Mouse (Mus musculus): ENCODE results near the gene Borcs7. TPM values are rescaled to one million over a fixed set of nuclear protein-coding genes. Genes with fewer than 3 reads are reported as not detected.

Borcs7 gene
- polyA plus RNA-seq, 1 experiment from 2014 or later: 12.5 TPM

DNA sequence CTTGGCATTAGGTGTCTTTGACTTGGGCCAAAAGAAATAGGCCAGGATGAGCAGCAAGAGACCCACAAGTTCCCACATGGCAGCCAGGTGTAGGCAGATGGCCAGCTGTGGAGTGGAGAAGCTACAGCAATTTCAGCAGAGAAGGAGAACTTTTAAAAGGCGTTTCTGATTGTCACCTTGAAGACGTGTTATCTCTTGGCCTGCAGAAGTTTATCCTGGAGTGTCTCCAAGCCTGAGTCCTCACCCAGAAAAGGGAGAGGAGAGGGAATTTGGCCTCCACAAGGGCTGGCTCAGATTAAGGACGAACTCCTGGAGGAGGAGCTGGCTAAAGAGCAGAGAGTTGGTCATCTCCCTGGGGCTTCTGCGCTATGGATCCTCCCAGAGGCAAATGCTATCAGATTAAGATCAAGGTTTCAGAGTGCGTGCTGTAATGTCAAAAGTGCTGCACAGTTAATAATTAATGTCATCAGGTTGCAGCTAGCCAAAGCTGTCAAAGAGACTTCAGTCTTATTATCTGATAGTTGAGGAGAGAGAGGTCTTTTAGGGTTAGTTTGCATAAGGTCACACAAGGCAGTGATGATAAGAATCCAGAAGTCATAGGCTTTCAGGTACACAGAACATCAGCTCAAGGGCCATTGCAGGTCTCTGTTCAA, 16.8 kb upstream of the Borcs7 start, which contains the start of gene Cyp17a1:
Gene Cyp17a1, minus strand, starts transcription at position 407 of the 653 bp plus-strand sequence.
- H3K27me3 ChIP-seq (replicated peaks; ENCODE audit: control insufficient read depth, insufficient read depth, low read length): no peaks in the 10 kb centered on the region
- no peaks in the 10 kb centered on the region for H3K36me3 ChIP-seq (ENCODE audit: control insufficient read depth, insufficient read depth, low read length)
- ATAC-seq: no peak
- 76% methylated on average over 5 of the region's 5 CpGs for WGBS
- no peak within 1 kb of the TSS for H3K27ac ChIP-seq (ENCODE audit: low read depth, low read length)
- no peak within 1 kb of the TSS for H3K4me3 ChIP-seq (ENCODE audit: low read depth, low read length)
- no peak within 1 kb of the TSS for H3K4me2 ChIP-seq (ENCODE audit: low read length)
- H3K9ac ChIP-seq (ENCODE audit: low read length): no peak within 1 kb of the TSS
- no peak for DNase-seq (ENCODE audit: low spot score)
- no peaks in the 10 kb centered on the region for H3K4me1 ChIP-seq (ENCODE audit: control insufficient read depth, insufficient read depth, low read length)
- H3K9me3 ChIP-seq (replicated peaks; ENCODE audit: control insufficient read depth, low read length): no peaks in the 10 kb centered on the region

DNA sequence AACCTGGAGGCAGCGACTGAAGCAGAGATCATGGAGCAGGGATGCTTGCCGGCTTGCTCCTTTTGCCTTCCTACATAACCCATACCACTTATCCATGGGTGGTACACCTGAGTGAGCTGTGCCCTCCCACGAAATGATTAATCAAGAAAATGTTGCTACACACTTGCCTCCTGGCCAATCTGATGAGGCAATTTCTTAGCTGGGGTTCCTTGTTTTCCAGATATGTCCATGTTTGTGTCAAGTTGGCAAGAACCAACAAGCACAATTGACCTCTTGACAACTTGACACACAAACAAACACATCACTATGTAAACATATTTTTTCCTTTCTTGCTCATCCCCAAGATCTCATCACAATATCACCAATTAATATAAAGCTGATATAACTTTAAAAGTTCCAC, 14.1 kb upstream of the Borcs7 start:
- ATAC-seq (no peak), DNase-seq (ENCODE audit: low spot score) (no peak)
- Histone ChIP-seq H3K36me3 (ENCODE audit: control insufficient read depth, insufficient read depth, low read length) (no peaks in the 10 kb centered on the region), H3K9ac (ENCODE audit: low read length) (no peak overlapping the region), H3K4me2 (ENCODE audit: low read length) (no peak overlapping the region), H3K27me3 (replicated peaks; ENCODE audit: control insufficient read depth, insufficient read depth, low read length) (no peaks in the 10 kb centered on the region), H3K9me3 (replicated peaks; ENCODE audit: control insufficient read depth, low read length) (no peaks in the 10 kb centered on the region), H3K4me3 (ENCODE audit: low read depth, low read length) (no peak overlapping the region), H3K4me1 (ENCODE audit: control insufficient read depth, insufficient read depth, low read length) (no peaks in the 10 kb centered on the region), H3K27ac (ENCODE audit: low read depth, low read length) (no peak overlapping the region)
- WGBS: 79% methylated on average over 3 of the region's 3 CpGs

DNA sequence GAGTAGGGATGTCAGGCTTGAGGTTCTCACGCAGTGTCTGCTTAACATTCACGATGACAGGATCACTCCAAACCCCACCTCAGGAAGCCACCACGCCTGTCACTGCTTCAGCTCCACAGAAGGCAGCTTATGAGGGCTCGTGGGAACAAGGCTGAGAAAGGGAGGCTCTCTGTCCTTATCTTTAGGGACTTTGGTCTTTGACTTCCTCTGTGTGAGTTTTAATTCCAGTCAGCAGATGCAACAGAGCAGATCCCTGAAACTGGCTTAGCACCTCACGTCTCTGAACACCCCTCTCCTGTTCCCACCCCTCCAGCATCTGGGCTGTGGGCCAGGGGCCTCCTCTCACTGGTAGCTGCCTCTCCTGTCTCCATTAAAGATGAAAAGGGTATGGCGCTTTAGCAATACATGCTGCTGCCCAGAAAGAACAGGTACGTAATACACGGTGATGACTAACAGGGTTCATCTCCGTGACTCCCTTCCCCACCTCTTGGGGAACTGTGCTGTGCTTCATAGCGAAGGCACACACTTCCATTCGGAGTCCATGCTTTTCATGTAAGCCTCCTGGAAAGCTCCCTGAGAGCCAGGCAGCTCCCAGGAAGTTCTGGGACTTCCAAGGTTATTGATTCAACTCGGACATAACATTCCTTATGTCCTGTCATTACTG, 9.9 kb upstream of the Borcs7 start:
- H3K4me3 ChIP-seq (ENCODE audit: low read depth, low read length): no peak overlapping the region
- no peaks in the 10 kb centered on the region for H3K36me3 ChIP-seq (ENCODE audit: control insufficient read depth, insufficient read depth, low read length)
- no peak overlapping the region for H3K4me2 ChIP-seq (ENCODE audit: low read length)
- no peaks in the 10 kb centered on the region for H3K27me3 ChIP-seq (replicated peaks; ENCODE audit: control insufficient read depth, insufficient read depth, low read length)
- 74% methylated on average over 12 of the region's 12 CpGs for WGBS
- H3K4me1 ChIP-seq (ENCODE audit: control insufficient read depth, insufficient read depth, low read length): no peaks in the 10 kb centered on the region
- H3K9ac ChIP-seq (ENCODE audit: low read length): no peak overlapping the region
- H3K9me3 ChIP-seq (replicated peaks; ENCODE audit: control insufficient read depth, low read length): no peaks in the 10 kb centered on the region
- ATAC-seq (no peak), DNase-seq (ENCODE audit: low spot score) (no peak)
- H3K27ac ChIP-seq (ENCODE audit: low read depth, low read length): no peak overlapping the region

DNA sequence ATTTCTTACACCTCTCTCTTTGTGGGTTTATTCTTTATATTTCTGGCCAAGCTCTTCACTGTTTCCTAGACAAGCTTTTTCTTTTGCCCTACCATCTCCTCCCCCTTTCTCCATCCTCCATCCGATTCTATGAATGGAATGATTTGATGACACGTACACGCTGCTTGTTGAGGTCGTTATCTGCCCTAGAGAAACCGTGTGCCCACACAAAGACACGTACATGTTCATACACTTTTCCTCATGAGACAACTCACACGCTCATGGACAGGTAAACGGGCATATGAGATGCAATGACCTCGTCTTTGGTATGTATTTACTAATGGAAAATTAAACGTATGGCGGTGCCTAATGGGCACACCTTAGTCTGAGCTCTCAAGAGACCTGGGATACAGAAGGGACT, 681 bp downstream of the Borcs7 start:
- H3K4me1 ChIP-seq (ENCODE audit: control insufficient read depth, insufficient read depth, low read length): peaks cover 6% of the 10 kb centered on the region; the same call in 1 of the 2 replicates
- 73% methylated on average over 11 of the region's 11 CpGs for WGBS
- H3K4me3 ChIP-seq (ENCODE audit: low read depth, low read length): peak overlapping the region; percentile 65
- H3K9me3 ChIP-seq (replicated peaks; ENCODE audit: control insufficient read depth, low read length): no peaks in the 10 kb centered on the region
- peak overlapping the region; percentile 74 for H3K27ac ChIP-seq (ENCODE audit: low read depth, low read length)
- DNase-seq (ENCODE audit: low spot score) (peak; percentile 12), ATAC-seq (peak; percentile 33)
- H3K27me3 ChIP-seq (replicated peaks; ENCODE audit: control insufficient read depth, insufficient read depth, low read length): no peaks in the 10 kb centered on the region
- H3K36me3 ChIP-seq (ENCODE audit: control insufficient read depth, insufficient read depth, low read length): 0 out of 2 replicates have a peak, but pooled peaks cover 3% of the 10 kb centered on the region
- H3K9ac ChIP-seq (ENCODE audit: low read length): peak overlapping the region; percentile 87
- peak overlapping the region; percentile 60 for H3K4me2 ChIP-seq (ENCODE audit: low read length)

DNA sequence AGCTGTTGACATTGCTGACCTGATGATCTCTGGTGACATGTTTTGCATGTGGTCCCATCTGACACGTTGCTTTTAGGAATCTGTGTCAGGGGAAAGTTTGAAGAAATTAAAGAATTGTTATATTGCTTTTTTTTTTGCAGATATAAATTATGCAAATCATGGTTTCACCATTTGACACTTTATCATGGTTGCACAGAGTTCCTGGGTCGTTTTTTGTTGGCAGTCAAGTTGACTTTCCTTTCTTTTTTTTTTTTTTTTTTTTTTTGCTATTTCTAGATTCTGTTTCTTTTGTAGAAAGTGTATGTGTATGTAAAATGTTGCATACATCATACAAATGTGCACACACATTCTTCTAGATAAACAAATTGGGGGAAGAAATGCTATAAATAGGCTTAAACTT, 1.4 kb downstream of the Borcs7 start:
- Histone ChIP-seq H3K4me3 (ENCODE audit: low read depth, low read length) (no peak overlapping the region), H3K9ac (ENCODE audit: low read length) (no peak overlapping the region), H3K9me3 (replicated peaks; ENCODE audit: control insufficient read depth, low read length) (no peaks in the 10 kb centered on the region), H3K4me2 (ENCODE audit: low read length) (no peak overlapping the region), H3K36me3 (ENCODE audit: control insufficient read depth, insufficient read depth, low read length) (0 out of 2 replicates have a peak, but pooled peaks cover 3% of the 10 kb centered on the region), H3K4me1 (ENCODE audit: control insufficient read depth, insufficient read depth, low read length) (peaks cover 6% of the 10 kb centered on the region; the same call in 1 of the 2 replicates), H3K27me3 (replicated peaks; ENCODE audit: control insufficient read depth, insufficient read depth, low read length) (no peaks in the 10 kb centered on the region), H3K27ac (ENCODE audit: low read depth, low read length) (no peak overlapping the region)
- 84% methylated on average over 2 of the region's 2 CpGs for WGBS
- no peak for ATAC-seq
- DNase-seq (ENCODE audit: low spot score): no peak

DNA sequence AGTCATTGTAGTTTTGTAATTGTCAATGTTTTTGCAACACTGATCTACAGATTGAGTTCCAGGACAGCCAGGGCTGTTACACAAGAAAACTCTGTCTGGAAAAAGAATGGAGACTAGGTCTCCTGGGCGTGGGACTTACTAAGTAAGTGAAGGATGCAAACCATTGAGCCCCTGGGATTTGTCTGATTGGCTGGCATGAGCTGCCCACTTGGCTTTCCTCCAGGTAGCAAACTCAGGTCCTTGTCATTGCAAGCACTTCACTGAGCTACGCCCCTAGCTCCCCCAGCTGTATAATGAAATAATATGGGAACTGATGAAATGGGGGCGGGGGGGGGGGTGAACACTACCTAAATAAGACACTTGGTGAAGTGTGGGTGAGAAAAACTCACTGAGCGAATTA, 3.4 kb downstream of the Borcs7 start:
- 87% methylated on average over 4 of the region's 4 CpGs for WGBS
- Histone ChIP-seq H3K27ac (ENCODE audit: low read depth, low read length) (no peak overlapping the region), H3K9me3 (replicated peaks; ENCODE audit: control insufficient read depth, low read length) (no peaks in the 10 kb centered on the region), H3K4me1 (ENCODE audit: control insufficient read depth, insufficient read depth, low read length) (peaks cover 6% of the 10 kb centered on the region; the same call in 1 of the 2 replicates), H3K36me3 (ENCODE audit: control insufficient read depth, insufficient read depth, low read length) (0 out of 2 replicates have a peak, but pooled peaks cover 6% of the 10 kb centered on the region), H3K4me3 (ENCODE audit: low read depth, low read length) (no peak overlapping the region), H3K9ac (ENCODE audit: low read length) (no peak overlapping the region), H3K27me3 (replicated peaks; ENCODE audit: control insufficient read depth, insufficient read depth, low read length) (no peaks in the 10 kb centered on the region), H3K4me2 (ENCODE audit: low read length) (no peak overlapping the region)
- ATAC-seq: no peak
- DNase-seq (ENCODE audit: low spot score): no peak

DNA sequence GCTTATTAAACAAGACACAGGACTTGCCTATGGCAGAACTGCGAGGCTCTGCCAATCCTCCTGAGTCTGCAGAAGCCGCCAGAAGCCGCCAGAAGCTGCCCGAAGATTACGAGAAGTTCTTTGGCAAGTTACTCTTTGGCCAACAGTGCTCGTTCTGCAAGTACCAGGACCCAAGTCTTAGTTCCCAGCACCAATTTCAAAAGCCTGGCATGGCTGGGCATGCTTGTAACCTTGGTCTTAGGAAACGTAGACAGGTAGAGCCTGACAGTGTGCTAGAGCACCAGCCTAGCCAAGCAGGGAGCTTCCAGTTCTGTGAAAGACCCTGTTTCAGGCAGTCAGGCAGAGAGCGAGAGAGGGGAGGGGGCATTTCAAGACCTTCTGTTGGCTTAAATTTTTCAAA, 6.8 kb downstream of the Borcs7 start:
- H3K36me3 ChIP-seq (ENCODE audit: control insufficient read depth, insufficient read depth, low read length): 0 out of 2 replicates have a peak, but pooled peaks cover 6% of the 10 kb centered on the region
- no peak overlapping the region for H3K9ac ChIP-seq (ENCODE audit: low read length)
- DNase-seq (ENCODE audit: low spot score) (no peak), ATAC-seq (no peak)
- no peak overlapping the region for H3K4me2 ChIP-seq (ENCODE audit: low read length)
- H3K27ac ChIP-seq (ENCODE audit: low read depth, low read length): no peak overlapping the region
- H3K9me3 ChIP-seq (replicated peaks; ENCODE audit: control insufficient read depth, low read length): no peaks in the 10 kb centered on the region
- no peaks in the 10 kb centered on the region for H3K4me1 ChIP-seq (ENCODE audit: control insufficient read depth, insufficient read depth, low read length)
- no peaks in the 10 kb centered on the region for H3K27me3 ChIP-seq (replicated peaks; ENCODE audit: control insufficient read depth, insufficient read depth, low read length)
- 88% methylated on average over 8 of the region's 8 CpGs for WGBS
- no peak overlapping the region for H3K4me3 ChIP-seq (ENCODE audit: low read depth, low read length)

DNA sequence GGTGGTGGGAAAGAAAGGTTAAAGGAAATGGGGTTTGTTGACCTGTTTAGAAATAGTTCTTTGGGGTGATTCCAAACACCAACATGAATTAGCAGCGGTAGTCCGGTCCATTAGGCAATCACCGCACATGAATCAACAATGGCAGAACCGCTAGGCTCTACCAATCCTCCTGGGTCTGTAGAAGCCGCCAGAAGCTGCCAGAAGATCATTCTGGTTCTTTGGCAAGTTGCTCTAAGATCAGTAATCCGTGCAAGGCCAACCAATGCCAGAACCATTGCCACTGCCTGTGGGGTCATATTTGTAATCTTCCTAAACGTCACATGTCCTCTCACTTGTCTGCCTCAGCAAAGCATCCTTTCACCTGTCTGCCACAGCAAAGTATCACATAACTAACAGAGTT, 7.2 kb downstream of the Borcs7 start:
- DNase-seq (ENCODE audit: low spot score): no peak
- 86% methylated on average over 7 of the region's 7 CpGs for WGBS
- no peak for ATAC-seq

More for the DNA sequence above, 7.2 kb downstream of the Borcs7 start:
- no peaks in the 10 kb centered on the region for H3K4me1 ChIP-seq (ENCODE audit: control insufficient read depth, insufficient read depth, low read length)
- H3K4me2 ChIP-seq (ENCODE audit: low read length): no peak overlapping the region
- no peaks in the 10 kb centered on the region for H3K27me3 ChIP-seq (replicated peaks; ENCODE audit: control insufficient read depth, insufficient read depth, low read length)
- H3K36me3 ChIP-seq (ENCODE audit: control insufficient read depth, insufficient read depth, low read length): 0 out of 2 replicates have a peak, but pooled peaks cover 6% of the 10 kb centered on the region
- H3K9me3 ChIP-seq (replicated peaks; ENCODE audit: control insufficient read depth, low read length): no peaks in the 10 kb centered on the region
- H3K9ac ChIP-seq (ENCODE audit: low read length): no peak overlapping the region
- H3K27ac ChIP-seq (ENCODE audit: low read depth, low read length): no peak overlapping the region
- H3K4me3 ChIP-seq (ENCODE audit: low read depth, low read length): no peak overlapping the region

All from forebrain, embryonic 14.5 days (tissue).